Mouse (Mus musculus) thymus, adult 2 months (tissue): Measurements from ENCODE around the gene Impg2. TPM values are rescaled to one million over a fixed set of nuclear protein-coding genes. Genes with fewer than 3 reads are reported as not detected.

ENCODE experiments used
- DNase-seq: peaks from one replicate; pipeline ENCODE4 v3.0.0; 2021
- H3K27ac ChIP-seq: fragments of 200-500 bp; 2 replicates; pipeline ENCODE4 v1.5.1; 2012; ENCODE audit warnings: low read length, control low read depth; ENCODE audit not compliant: control insufficient read depth, insufficient read depth
- H3K27me3 ChIP-seq: fragments of 200-500 bp; 2 replicates; pipeline ENCODE4 v1.6.1; 2012; ENCODE audit warnings: mild to moderate bottlenecking, low read length, moderate library complexity, mixed read lengths; ENCODE audit not compliant: control insufficient read depth, insufficient read depth
- H3K36me3 ChIP-seq: fragments of 200-500 bp; 2 replicates; pipeline ENCODE4 v1.6.1; 2012; ENCODE audit warnings: mild to moderate bottlenecking, low read length, moderate library complexity; ENCODE audit not compliant: control insufficient read depth, insufficient read depth
- H3K4me1 ChIP-seq: fragments of 200-500 bp; replicated peaks from 2 replicates; pipeline ENCODE4 v1.6.1; 2012; ENCODE audit warnings: low read length; ENCODE audit not compliant: control insufficient read depth, insufficient read depth
- H3K4me3 ChIP-seq: fragments of 200-500 bp; 2 replicates; pipeline ENCODE4 v1.5.1; 2012; ENCODE audit warnings: mild to moderate bottlenecking, low read length, control low read depth, moderate library complexity; ENCODE audit not compliant: control insufficient read depth, insufficient read depth
- CTCF ChIP-seq: fragments of 200-500 bp; IDR thresholded peaks from 2 replicates; pipeline ENCODE4 v1.5.1; 2012; ENCODE audit warnings: mild to moderate bottlenecking, control low read depth, low read length, moderate library complexity, borderline replicate concordance; ENCODE audit not compliant: control insufficient read depth, poor library complexity, insufficient read depth; ENCODE audit errors: extremely low read depth
- POLR2A ChIP-seq: fragments of 200-500 bp; IDR thresholded peaks from 2 replicates; pipeline ENCODE4 v1.6.1; 2012; ENCODE audit warnings: mild to moderate bottlenecking, low read length, control low read depth, moderate library complexity; ENCODE audit not compliant: control insufficient read depth, poor library complexity, insufficient read depth; ENCODE audit errors: extremely low read depth
- WGBS: fragments of 180-500 bp; shearing (Covaris S2); methylation state at CpG from one replicate; pipeline ENCODE4 v1.1.7; 2018; 5-methylcytosine and 5-hydroxymethylcytosine counted together
- polyA plus RNA-seq: library from polyadenylated mRNA; depleted of rRNA; stranded (reverse); fragments of >200 nt; gene quantifications from 2 replicates; pipeline ENCODE4 v1.2.3, GENCODE M21; 2012; rRNA removed

Impg2 gene
- polyA plus RNA-seq, result 0.24 and 0.28 TPM in 2 replicates

GRCm38 (mm10) chr16:56204051-56204450 is at the start of gene Impg2:
Impg2 (plus strand) TSS chr16:56204313.
- no peaks in the 10 kb centered on the region for H3K36me3 ChIP-seq
- H3K4me1 ChIP-seq, result no peaks in the 10 kb centered on the region
- TF ChIP-seq CTCF (no peak), POLR2A (no peak)
- no peak within 1 kb of the TSS for H3K4me3 ChIP-seq
- DNase-seq, result no peak
- no peaks in the 10 kb centered on the region for H3K27me3 ChIP-seq
- H3K27ac ChIP-seq, result no peak within 1 kb of the TSS
- WGBS, result 87% methylated on average over 6 of the region's 6 CpGs

- Histone ChIP-seq H3K27ac (no peak overlapping the region), H3K27me3 (no peaks in the 10 kb centered on the region), H3K4me3 (no peak overlapping the region), H3K4me1 (no peaks in the 10 kb centered on the region), H3K36me3 (peaks cover 21% of the 10 kb centered on the region)
- TF ChIP-seq CTCF, result no peak
- TF ChIP-seq POLR2A, result no peak
- WGBS, result 95% methylated on average over 7 of the region's 7 CpGs
- no peak for DNase-seq
Measured at GRCm38 (mm10) chr16:56163466-56163865, 40.6 kb upstream of the Impg2 start.

GRCm38 (mm10) chr16:56170247-56170646 is 33.9 kb upstream of the Impg2 start:
- DNase-seq, result no peak
- Histone ChIP-seq H3K27me3 (no peaks in the 10 kb centered on the region), H3K4me3 (no peak overlapping the region), H3K27ac (no peak overlapping the region), H3K4me1 (no peaks in the 10 kb centered on the region), H3K36me3 (peaks cover 43% of the 10 kb centered on the region)
- TF ChIP-seq POLR2A (no peak), CTCF (no peak)

- TF ChIP-seq POLR2A (no peak), CTCF (no peak)
- WGBS, result 94% methylated on average over 8 of the region's 8 CpGs
- DNase-seq, result no peak
- no peaks in the 10 kb centered on the region for H3K4me1 ChIP-seq
- H3K36me3 ChIP-seq, result peaks cover 38% of the 10 kb centered on the region
- no peak overlapping the region for H3K27ac ChIP-seq
- no peaks in the 10 kb centered on the region for H3K27me3 ChIP-seq
- no peak overlapping the region for H3K4me3 ChIP-seq
Measured at GRCm38 (mm10) chr16:56175867-56176581, 28.1 kb upstream of the Impg2 start.

- 98% methylated on average over 4 of the region's 4 CpGs for WGBS
- Histone ChIP-seq H3K27ac (no peak overlapping the region), H3K4me3 (no peak overlapping the region), H3K4me1 (no peaks in the 10 kb centered on the region), H3K27me3 (no peaks in the 10 kb centered on the region), H3K36me3 (peaks cover 22% of the 10 kb centered on the region)
- no peak for DNase-seq
- TF ChIP-seq POLR2A, result no peak
- TF ChIP-seq CTCF, result no peak
Measured at GRCm38 (mm10) chr16:56186863-56187262, 17.2 kb upstream of the Impg2 start.

- Histone ChIP-seq H3K4me3 (no peak overlapping the region), H3K27me3 (no peaks in the 10 kb centered on the region), H3K27ac (no peak overlapping the region), H3K36me3 (peaks cover 22% of the 10 kb centered on the region), H3K4me1 (no peaks in the 10 kb centered on the region)
- no peak for TF ChIP-seq POLR2A
- TF ChIP-seq CTCF, result no peak
- DNase-seq, result no peak
- WGBS, result 97% methylated on average over 9 of the region's 9 CpGs
Measured at GRCm38 (mm10) chr16:56188198-56188597, 15.9 kb upstream of the Impg2 start.
